Mouse (Mus musculus) myocyte (in vitro differentiated cells): ENCODE measurements around the gene Ifit3b.
"Not testable (repeated sequence)": the region's sequence is repeated elsewhere in the genome, so short reads cannot be mapped to it uniquely, and the experiment has no call there.

Experiments used
- CEBPB ChIP-seq: IDR thresholded peaks from 2 replicates; pipeline ENCODE4 v1.6.1; 2011; ENCODE audit warnings: mild to moderate bottlenecking, moderate library complexity; ENCODE audit not compliant: poor library complexity, insufficient read depth, severe bottlenecking
- POLR2A ChIP-seq: IDR thresholded peaks from one replicate; pipeline ENCODE4 v1.6.1; 2011; ENCODE audit warnings: low read depth, mild to moderate bottlenecking, control low read depth, moderate library complexity; ENCODE audit not compliant: insufficient read length
- POLR2AphosphoS2 ChIP-seq: IDR thresholded peaks from one replicate; pipeline ENCODE4 v1.6.1; 2011; ENCODE audit warnings: low read depth, control low read depth; ENCODE audit not compliant: insufficient read length

DNA sequence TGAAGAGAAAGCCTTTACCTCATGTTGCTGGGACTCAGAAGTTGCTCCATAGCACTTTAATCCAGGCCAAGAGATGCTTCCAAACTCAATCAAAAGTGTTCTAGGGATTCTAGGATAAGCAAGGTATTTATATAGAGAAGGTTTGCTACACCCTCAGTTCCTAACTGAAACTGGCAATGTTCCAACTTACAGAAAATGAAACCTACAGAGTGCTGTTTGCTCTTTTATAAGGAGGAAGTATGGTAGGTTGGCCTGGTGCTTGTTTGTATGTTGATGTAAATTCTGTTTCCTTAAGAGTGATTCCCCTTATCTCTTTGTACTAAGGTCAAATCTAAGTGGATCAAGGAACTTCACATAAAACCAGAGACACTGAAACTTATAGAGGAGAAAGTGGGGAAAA lies 8.5 kb upstream of the Ifit3b start:
- TF ChIP-seq POLR2AphosphoS2, CEBPB, POLR2A: not testable (repeated sequence)
